Mouse (Mus musculus): ENCODE data around the gene Cux2. TPM values are rescaled to one million over a fixed set of nuclear protein-coding genes. Genes with fewer than 3 reads are reported as not detected.

Cux2 gene
- polyA plus RNA-seq, 1 experiment from 2014 or later = 3.6 TPM

- no peak for ATAC-seq (ENCODE audit: borderline replicate concordance, extremely low read depth, low FRiP score, low TSS enrichment)
- no peak overlapping the region for H3K4me2 ChIP-seq
- H3K9me3 ChIP-seq = no peaks in the 10 kb centered on the region
- no peaks in the 10 kb centered on the region for H3K36me3 ChIP-seq
- H3K4me3 ChIP-seq = no peak overlapping the region
- H3K4me1 ChIP-seq = 0 out of 2 replicates have a peak, but pooled peaks cover 7% of the 10 kb centered on the region
- H3K27ac ChIP-seq = no peak overlapping the region
- WGBS = 66% methylated on average over 19 of the region's 19 CpGs
- no peak overlapping the region for H3K9ac ChIP-seq
- H3K27me3 ChIP-seq = peaks cover 4% of the 10 kb centered on the region; the same call in 1 of the 2 replicates
Measured at GRCm38 (mm10) chr5:122032471-122033166, 17.3 kb downstream of the Cux2 start.

GRCm38 (mm10) chr5:122031146-122031545 lies 18.8 kb downstream of the Cux2 start:
- H3K9ac ChIP-seq = no peak overlapping the region
- no peaks in the 10 kb centered on the region for H3K9me3 ChIP-seq
- 0 out of 2 replicates have a peak, but pooled peaks cover 7% of the 10 kb centered on the region for H3K4me1 ChIP-seq
- H3K27me3 ChIP-seq = peaks cover 4% of the 10 kb centered on the region; the same call in 1 of the 2 replicates
- 56% methylated on average over 12 of the region's 12 CpGs for WGBS
- no peak overlapping the region for H3K4me2 ChIP-seq
- no peak overlapping the region for H3K27ac ChIP-seq
- 0 out of 2 replicates have a peak, but pooled peaks have one; percentile 9 for ATAC-seq (ENCODE audit: borderline replicate concordance, extremely low read depth, low FRiP score, low TSS enrichment)
- no peaks in the 10 kb centered on the region for H3K36me3 ChIP-seq
- no peak overlapping the region for H3K4me3 ChIP-seq

GRCm38 (mm10) chr5:122030640-122031039 lies 19.3 kb downstream of the Cux2 start:
- Histone ChIP-seq H3K4me1 (0 out of 2 replicates have a peak, but pooled peaks cover 7% of the 10 kb centered on the region), H3K9me3 (no peaks in the 10 kb centered on the region), H3K9ac (no peak overlapping the region), H3K27ac (no peak overlapping the region), H3K27me3 (peaks cover 4% of the 10 kb centered on the region; the same call in 1 of the 2 replicates), H3K4me3 (no peak overlapping the region), H3K4me2 (no peak overlapping the region), H3K36me3 (no peaks in the 10 kb centered on the region)
- peak; percentile 21; the same call in 1 of the 2 replicates for ATAC-seq (ENCODE audit: borderline replicate concordance, extremely low read depth, low FRiP score, low TSS enrichment)
- 48% methylated on average over 11 of the region's 11 CpGs for WGBS

- Histone ChIP-seq H3K9me3 (no peaks in the 10 kb centered on the region), H3K27ac (no peak overlapping the region), H3K4me1 (0 out of 2 replicates have a peak, but pooled peaks cover 7% of the 10 kb centered on the region), H3K4me3 (no peak overlapping the region), H3K9ac (no peak overlapping the region), H3K36me3 (no peaks in the 10 kb centered on the region), H3K4me2 (no peak overlapping the region), H3K27me3 (peaks cover 3% of the 10 kb centered on the region; the same call in 1 of the 2 replicates)
- 61% methylated on average over 9 of the region's 9 CpGs for WGBS
- no peak for ATAC-seq (ENCODE audit: borderline replicate concordance, extremely low read depth, low FRiP score, low TSS enrichment)
Measured at GRCm38 (mm10) chr5:122026771-122027170, 23.1 kb downstream of the Cux2 start.

GRCm38 (mm10) chr5:122026284-122026683 lies 23.6 kb downstream of the Cux2 start:
- Histone ChIP-seq H3K27me3 (no peaks in the 10 kb centered on the region), H3K27ac (no peak overlapping the region), H3K36me3 (no peaks in the 10 kb centered on the region), H3K4me3 (no peak overlapping the region), H3K4me2 (no peak overlapping the region), H3K9me3 (no peaks in the 10 kb centered on the region), H3K4me1 (0 out of 2 replicates have a peak, but pooled peaks cover 6% of the 10 kb centered on the region), H3K9ac (no peak overlapping the region)
- no peak for ATAC-seq (ENCODE audit: borderline replicate concordance, extremely low read depth, low FRiP score, low TSS enrichment)
- WGBS = 31% methylated on average over 7 of the region's 7 CpGs

- ATAC-seq (ENCODE audit: borderline replicate concordance, extremely low read depth, low FRiP score, low TSS enrichment) = no peak
- Histone ChIP-seq H3K4me3 (no peak overlapping the region), H3K27me3 (no peaks in the 10 kb centered on the region), H3K4me2 (no peak overlapping the region), H3K27ac (no peak overlapping the region), H3K36me3 (no peaks in the 10 kb centered on the region), H3K4me1 (no peaks in the 10 kb centered on the region), H3K9ac (no peak overlapping the region), H3K9me3 (no peaks in the 10 kb centered on the region)
- 91% methylated on average over 11 of the region's 11 CpGs for WGBS
Measured at GRCm38 (mm10) chr5:122025117-122025516, 24.8 kb downstream of the Cux2 start.

- H3K4me2 ChIP-seq = no peak overlapping the region
- no peaks in the 10 kb centered on the region for H3K27me3 ChIP-seq
- no peaks in the 10 kb centered on the region for H3K9me3 ChIP-seq
- 51% methylated on average over 17 of the region's 17 CpGs for WGBS
- H3K27ac ChIP-seq = no peak overlapping the region
- peaks cover 5% of the 10 kb centered on the region; the same call in 1 of the 2 replicates for H3K4me1 ChIP-seq
- no peak overlapping the region for H3K4me3 ChIP-seq
- no peak overlapping the region for H3K9ac ChIP-seq
- H3K36me3 ChIP-seq = no peaks in the 10 kb centered on the region
- no peak for ATAC-seq (ENCODE audit: borderline replicate concordance, extremely low read depth, low FRiP score, low TSS enrichment)
Measured at GRCm38 (mm10) chr5:122019288-122019687, 30.6 kb downstream of the Cux2 start.

GRCm38 (mm10) chr5:122017778-122018177 lies 32.1 kb downstream of the Cux2 start:
- Histone ChIP-seq H3K9ac (no peak overlapping the region), H3K4me2 (no peak overlapping the region), H3K9me3 (no peaks in the 10 kb centered on the region), H3K27me3 (no peaks in the 10 kb centered on the region), H3K36me3 (no peaks in the 10 kb centered on the region), H3K27ac (no peak overlapping the region), H3K4me3 (no peak overlapping the region), H3K4me1 (peaks cover 5% of the 10 kb centered on the region; the same call in 1 of the 2 replicates)
- no peak for ATAC-seq (ENCODE audit: borderline replicate concordance, extremely low read depth, low FRiP score, low TSS enrichment)
- WGBS = 24% methylated on average over 9 of the region's 9 CpGs

- Histone ChIP-seq H3K4me2 (no peak overlapping the region), H3K27me3 (no peaks in the 10 kb centered on the region), H3K27ac (no peak overlapping the region), H3K4me3 (no peak overlapping the region), H3K36me3 (no peaks in the 10 kb centered on the region), H3K9me3 (no peaks in the 10 kb centered on the region), H3K4me1 (peaks cover 5% of the 10 kb centered on the region; the same call in 1 of the 2 replicates), H3K9ac (no peak overlapping the region)
- ATAC-seq (ENCODE audit: borderline replicate concordance, extremely low read depth, low FRiP score, low TSS enrichment) = no peak
- WGBS = 46% methylated on average over 13 of the region's 13 CpGs
Measured at GRCm38 (mm10) chr5:122017269-122017668, 32.6 kb downstream of the Cux2 start.

GRCm38 (mm10) chr5:122016744-122017143 lies 33.2 kb downstream of the Cux2 start:
- Histone ChIP-seq H3K4me3 (no peak overlapping the region), H3K4me1 (peaks cover 5% of the 10 kb centered on the region; the same call in 1 of the 2 replicates), H3K36me3 (no peaks in the 10 kb centered on the region), H3K27ac (no peak overlapping the region), H3K4me2 (no peak overlapping the region), H3K9me3 (no peaks in the 10 kb centered on the region), H3K9ac (no peak overlapping the region), H3K27me3 (no peaks in the 10 kb centered on the region)
- WGBS = 58% methylated on average over 6 of the region's 6 CpGs
- no peak for ATAC-seq (ENCODE audit: borderline replicate concordance, extremely low read depth, low FRiP score, low TSS enrichment)

GRCm38 (mm10) chr5:122015149-122015548 lies 34.8 kb downstream of the Cux2 start:
- H3K4me2 ChIP-seq = no peak overlapping the region
- no peaks in the 10 kb centered on the region for H3K9me3 ChIP-seq
- peaks cover 5% of the 10 kb centered on the region; the same call in 1 of the 2 replicates for H3K4me1 ChIP-seq
- H3K9ac ChIP-seq = no peak overlapping the region
- no peaks in the 10 kb centered on the region for H3K36me3 ChIP-seq
- WGBS = 68% methylated on average over 17 of the region's 17 CpGs
- no peak overlapping the region for H3K4me3 ChIP-seq
- no peaks in the 10 kb centered on the region for H3K27me3 ChIP-seq
- ATAC-seq (ENCODE audit: borderline replicate concordance, extremely low read depth, low FRiP score, low TSS enrichment) = no peak
- no peak overlapping the region for H3K27ac ChIP-seq

- Histone ChIP-seq H3K36me3 (no peaks in the 10 kb centered on the region), H3K27me3 (no peaks in the 10 kb centered on the region), H3K27ac (no peak overlapping the region), H3K9me3 (no peaks in the 10 kb centered on the region), H3K4me3 (no peak overlapping the region), H3K4me2 (no peak overlapping the region), H3K4me1 (peaks cover 5% of the 10 kb centered on the region; the same call in 1 of the 2 replicates), H3K9ac (no peak overlapping the region)
- ATAC-seq (ENCODE audit: borderline replicate concordance, extremely low read depth, low FRiP score, low TSS enrichment) = no peak
- WGBS = 78% methylated on average over 8 of the region's 8 CpGs
Measured at GRCm38 (mm10) chr5:122014671-122015070, 35.2 kb downstream of the Cux2 start.

All from lung, embryonic 15.5 days (tissue).